Mouse (Mus musculus): Measurements from ENCODE around the gene Sik2.

The Sik2 gene

DNA sequence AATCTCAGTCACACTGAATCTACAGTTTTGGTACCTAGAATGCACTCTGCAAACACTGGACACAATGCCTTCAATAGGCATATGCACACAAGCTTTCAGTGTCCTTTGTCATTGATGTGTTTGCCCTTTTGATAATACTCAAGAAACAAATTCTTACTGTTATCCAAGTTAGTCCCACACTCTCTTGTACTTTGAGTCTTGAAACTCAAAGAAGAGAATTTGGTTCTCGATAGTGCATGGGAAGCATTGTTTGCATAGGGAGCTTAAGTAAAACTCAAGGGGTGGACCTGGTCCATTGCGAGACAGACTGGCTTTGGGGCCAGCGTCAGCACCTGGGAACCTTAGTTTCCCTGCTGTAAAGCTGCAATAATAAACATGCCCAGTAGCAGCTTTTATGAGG is 90.7 kb downstream of the Sik2 start:
- no peak for DNase-seq (ENCODE audit: low spot score)

DNA sequence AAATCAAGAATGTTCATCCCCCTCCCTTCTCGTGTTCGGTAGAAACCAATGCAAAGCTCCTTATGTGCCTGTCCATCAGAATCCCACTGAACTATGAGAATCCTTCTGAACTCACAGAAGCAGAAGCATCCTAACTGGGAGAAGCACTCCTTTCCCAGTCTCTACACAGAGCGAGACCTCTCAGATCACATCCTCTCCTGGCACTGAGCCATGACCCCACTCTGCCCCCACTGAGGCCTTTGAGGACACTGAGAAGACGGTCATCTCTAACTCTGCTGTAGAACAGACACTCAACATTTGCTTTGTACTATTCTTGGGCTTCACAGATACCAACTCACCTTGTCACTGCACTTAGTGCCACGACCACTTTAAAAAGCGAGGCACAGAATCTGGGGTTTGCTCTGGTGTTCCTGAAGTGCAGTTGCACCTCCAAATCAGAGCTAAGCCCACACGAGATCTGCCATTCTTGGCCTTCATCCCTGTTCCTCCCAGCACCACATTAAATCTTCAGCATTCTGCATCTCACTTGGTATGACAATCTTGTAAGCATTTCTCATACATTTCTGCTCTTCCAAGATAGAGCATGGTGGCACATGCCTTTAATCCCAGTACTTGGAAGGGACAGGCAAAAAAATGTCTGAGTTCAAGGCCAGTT is 96.9 kb downstream of the Sik2 start:
- no peak for DNase-seq (ENCODE audit: low spot score)

GRCm38 (mm10) chr9:50905321-50905720 is 103.6 kb downstream of the Sik2 start:
- no peak for DNase-seq (ENCODE audit: low spot score)

GRCm38 (mm10) chr9:50904196-50904847 is 104.6 kb downstream of the Sik2 start:
- no peak for DNase-seq (ENCODE audit: low spot score)

DNA sequence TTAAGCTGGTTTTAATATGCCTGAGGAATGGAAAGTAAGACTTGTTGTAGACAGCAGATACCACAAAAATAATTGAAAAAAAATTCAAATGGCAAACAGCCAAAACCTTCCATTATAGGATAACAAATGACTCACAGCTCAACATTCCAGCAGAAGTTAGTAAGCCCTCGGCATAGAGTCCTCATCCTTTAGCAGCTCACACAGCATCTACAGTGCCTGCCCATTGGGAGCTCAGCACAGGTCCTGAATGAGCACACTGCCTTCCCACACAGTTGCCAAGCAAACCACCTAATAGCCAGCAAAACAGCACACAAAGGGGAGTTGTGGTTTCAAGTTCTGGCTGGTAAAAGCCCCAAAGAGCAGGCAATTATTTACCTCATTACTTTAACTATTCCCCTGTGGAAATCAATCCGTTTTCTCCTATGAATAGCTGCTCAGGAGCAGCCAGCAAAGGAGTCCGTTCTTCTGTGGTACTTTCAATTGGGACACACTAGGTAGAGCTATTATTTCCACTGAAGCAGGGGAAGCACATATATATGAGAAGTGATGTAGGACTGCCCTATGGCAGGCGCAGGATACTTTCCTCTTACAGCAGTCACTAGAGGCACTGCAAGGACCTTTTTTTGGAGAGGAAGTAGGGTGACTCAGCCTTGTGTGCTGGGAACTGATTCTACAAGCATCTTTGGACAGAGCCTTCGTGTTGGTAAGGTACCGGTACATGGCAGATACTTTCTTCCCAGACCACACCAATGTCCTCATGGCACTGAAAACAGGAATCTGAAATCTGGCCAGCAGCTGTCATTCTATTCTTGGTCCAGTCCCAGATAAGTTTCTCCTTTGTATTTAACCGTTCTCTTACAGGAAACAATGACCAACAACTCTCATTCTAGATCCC is 108.6 kb downstream of the Sik2 start:
- no peak for DNase-seq (ENCODE audit: low spot score)

GRCm38 (mm10) chr9:50893665-50894064 is 115.2 kb downstream of the Sik2 start:
- DNase-seq (ENCODE audit: low spot score), result no peak

DNA sequence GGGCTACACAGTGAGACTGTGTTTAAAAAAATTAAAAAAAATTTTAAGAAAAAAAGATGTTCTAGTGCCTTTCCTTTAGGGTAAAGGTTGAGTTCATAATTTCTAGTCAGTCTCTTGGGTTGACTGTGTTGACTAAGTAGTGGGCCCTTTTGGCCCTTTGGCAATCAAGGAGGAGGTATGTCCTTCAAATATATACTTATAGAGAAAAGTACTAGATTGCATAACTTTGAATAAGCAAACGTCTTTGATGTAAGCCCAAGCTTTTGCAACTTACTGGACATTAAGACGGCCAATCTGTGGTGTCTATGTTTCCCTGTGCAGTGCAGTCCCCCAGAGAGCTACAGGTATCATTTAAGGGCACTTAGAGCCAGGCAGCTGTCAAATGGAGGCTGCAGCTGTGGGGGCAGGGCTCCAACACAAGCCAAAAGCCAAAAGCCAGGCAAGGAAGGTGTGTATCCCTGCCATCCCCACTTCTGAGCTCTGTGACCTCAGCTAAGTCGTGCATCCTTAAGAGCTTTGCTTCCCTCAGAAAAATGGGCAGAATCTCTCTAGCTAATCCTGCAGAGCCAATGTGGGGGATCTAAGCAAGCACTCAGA is 118.3 kb downstream of the Sik2 start:
- no peak for DNase-seq (ENCODE audit: low spot score)

- no peak for DNase-seq (ENCODE audit: low spot score)
Measured at GRCm38 (mm10) chr9:50889964-50890363, 118.9 kb downstream of the Sik2 start.

DNA sequence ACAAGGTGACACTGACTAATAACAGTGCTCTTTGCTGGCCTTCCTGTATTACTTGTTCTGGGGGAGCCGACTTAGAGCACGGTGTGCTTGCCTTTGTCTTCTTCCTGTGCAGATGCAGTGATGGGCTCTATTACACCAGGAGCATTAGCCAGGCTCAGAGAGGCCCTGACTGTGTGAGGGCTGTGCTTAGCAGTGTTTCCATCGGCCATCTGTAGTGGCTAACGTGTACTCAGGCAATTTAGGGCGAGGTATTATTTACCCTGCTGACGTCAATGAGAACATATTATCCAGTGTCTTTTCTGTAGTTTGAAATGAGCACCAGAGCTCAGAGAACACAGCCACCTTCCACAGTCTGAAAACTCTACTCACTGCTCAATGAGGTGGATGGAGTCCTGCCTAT is 119.7 kb downstream of the Sik2 start:
- DNase-seq (ENCODE audit: low spot score), result no peak

- peak; percentile 21 for DNase-seq (ENCODE audit: low spot score)
Measured at GRCm38 (mm10) chr9:50887351-50887750, 121.5 kb downstream of the Sik2 start.

DNA sequence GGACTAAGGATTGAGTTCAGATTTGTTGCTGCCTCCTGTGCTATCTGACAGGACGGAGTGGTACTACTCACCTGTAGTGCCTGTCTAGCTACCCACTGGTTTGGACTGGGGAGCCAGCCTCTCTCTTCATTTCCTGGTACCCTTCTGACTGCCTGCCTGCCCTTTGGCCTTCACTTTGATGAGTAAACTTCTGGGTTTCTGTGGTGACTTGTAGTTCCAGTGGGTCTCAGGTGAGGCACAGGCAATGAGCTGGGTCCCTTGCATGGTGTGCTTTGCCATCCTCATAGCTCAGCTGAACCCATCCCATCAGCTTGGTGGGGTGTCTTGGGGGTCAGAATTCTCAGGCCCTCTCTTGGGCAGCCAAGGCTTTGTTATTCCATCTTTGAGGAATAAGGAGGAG is 122.0 kb downstream of the Sik2 start:
- no peak for DNase-seq (ENCODE audit: low spot score)

DNA sequence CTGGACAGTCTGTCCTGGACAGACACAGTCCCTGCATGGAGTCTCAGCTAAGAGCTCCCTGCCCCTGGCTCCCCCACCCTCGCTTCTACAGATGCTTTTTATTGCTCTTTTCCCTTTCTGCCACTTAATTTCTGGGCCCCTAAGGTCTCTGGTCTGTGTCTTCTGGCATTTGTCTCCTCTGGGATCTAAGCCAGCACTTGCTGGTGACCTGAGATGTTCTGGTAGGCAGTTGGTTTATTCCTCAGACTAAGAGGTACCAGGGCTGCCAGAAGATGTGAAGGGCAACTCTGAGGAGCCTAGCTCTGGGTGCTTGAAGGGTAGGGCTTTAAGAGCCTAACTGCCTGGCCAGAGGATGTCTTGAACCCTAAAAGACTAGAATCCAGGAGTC is 123.3 kb downstream of the Sik2 start:
- no peak for DNase-seq (ENCODE audit: low spot score)

DNA sequence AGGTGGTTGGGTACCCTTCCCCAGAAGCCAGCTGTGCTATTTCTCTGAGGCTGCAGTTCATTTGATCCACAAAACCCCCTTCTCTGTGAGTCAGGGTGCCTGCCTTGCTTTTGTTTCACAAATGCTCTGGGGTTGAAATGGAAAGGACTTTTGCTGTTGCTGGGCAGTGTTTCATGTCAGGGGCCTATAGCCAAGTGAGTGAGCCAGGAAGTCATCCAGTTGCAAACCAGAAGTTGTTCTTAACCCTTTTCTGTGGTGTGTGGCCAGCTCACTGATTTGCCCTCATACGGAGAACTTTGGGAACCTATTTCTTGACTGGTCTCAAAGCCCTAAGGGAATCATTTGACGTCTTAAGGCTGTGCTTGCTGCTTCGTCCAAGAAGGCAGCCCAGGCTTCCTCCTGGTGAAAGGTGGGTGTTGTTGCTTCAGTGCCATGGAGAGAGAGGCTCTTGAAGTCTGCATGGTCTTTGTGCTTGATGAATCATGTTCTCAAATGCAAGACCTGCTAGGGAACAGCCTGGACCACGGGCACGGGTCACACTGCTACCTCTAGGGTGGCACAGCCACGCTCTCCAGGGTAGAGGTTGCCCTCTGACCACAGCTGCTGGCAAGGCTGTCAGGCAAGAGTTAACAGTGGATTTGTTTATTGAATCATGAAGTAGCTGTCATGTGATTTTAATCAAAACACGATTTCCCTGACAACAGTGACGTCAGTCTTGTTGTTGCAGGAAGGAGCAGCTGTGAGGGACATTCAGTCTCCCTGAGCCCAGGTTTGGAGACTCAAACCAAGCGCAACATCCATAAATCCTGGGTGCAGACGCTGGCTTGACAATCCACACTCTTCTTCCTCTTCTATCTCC is 123.9 kb downstream of the Sik2 start:
- no peak for DNase-seq (ENCODE audit: low spot score)

DNA sequence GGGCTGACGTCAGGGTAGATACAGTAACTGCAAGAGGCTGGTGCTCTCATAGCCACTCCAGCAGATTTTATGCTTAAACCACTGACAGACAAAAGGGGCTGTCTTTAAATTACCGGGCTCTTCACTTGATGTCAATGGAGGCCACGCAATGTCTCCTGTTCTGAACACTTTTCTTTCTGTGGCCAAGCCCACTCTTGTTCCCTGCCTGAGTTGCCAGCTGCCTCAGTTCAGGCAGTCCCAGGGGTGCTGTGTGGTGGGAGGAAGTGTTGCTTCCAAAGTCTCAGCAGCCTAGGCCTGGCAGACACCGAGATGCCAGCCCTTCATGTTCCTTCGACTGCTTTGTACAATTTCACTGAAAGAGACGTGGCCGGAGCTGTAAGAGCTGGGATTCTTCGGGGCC is 124.8 kb downstream of the Sik2 start:
- no peak for DNase-seq (ENCODE audit: low spot score)

GRCm38 (mm10) chr9:50882183-50882582 is 126.7 kb downstream of the Sik2 start:
- no peak for DNase-seq (ENCODE audit: low spot score)

DNA sequence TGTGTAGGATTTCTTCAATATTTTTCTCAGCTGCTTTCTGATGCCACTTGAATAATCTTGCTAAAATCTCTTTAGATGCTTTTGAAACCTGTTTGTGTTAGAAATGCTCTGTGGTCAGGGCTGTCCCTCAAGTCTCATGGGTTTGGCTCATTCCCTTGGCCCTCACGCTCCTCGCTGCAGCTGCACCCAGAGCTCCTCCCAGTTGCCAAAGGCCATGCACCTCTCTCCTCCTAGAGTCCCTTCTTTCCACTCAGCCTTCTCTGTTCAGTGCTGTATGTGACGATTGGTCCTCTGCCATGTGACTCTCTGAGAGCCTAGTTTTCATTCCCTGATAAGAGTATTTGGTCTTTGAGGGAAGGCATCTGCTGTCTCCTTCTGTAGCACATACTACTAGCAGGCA is 131.4 kb downstream of the Sik2 start:
- no peak for DNase-seq (ENCODE audit: low spot score)

DNA sequence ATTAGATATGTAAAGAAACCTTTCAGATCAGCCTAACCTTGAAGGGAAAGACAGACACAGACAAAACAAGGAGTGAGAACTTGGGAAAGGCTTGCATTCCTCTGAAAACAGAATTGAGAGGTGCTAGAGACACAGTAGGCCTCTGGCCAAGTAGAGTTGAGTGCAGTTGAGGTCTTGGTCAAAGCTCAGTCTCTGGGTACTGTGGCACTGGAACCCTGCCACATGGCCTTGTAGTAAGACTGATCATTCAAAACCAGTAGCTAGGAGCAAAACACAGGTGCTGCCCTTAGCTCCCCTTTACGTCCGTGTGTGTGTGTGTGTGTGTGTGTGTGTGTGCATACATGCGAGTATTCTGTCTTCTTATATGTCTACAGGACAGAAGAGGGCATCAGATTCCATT is 132.6 kb downstream of the Sik2 start:
- no peak for DNase-seq (ENCODE audit: low spot score)

GRCm38 (mm10) chr9:50875470-50875869 is 133.4 kb downstream of the Sik2 start:
- DNase-seq (ENCODE audit: low spot score), result no peak

DNA sequence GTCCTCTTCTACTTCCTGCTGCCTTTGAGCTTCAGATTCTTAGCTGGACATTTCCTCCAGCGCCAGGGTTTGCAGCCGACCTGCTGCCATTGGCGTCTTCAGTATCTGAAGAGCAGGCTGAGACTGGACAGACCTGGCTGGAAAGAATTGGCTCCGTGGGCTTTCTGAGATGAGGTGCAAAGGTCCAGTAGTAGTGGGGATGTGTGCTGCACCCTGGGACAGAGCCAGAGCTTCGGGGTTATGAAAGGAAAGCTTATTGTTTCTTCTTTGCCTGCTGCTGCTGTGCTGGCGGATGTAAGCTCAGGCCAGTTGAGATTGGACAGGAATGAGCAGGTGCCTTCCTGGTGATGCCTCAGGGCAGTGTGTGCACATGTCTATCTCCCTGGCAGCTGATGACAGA is 134.8 kb downstream of the Sik2 start:
- no peak for DNase-seq (ENCODE audit: low spot score)

DNA sequence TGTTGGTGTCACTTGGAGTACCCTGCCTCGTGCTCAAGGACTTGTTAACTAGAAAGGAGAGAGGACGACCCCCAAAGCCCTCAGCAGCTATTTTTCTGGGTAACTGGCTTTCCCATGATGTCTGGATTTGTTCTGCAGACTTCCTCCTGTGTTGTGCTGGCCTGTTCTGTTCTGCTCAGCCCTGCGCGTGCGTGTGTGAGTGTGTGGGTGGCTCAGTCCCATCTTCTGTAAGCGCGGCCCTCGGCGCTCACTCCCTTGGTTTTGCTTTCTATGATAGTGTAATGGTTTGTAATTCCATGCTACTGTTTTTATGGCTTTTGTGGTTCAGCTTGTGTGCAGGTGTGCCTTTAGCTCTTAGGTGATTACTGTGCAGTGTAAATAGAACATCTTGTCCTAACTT is 135.7 kb downstream of the Sik2 start:
- no peak for DNase-seq (ENCODE audit: low spot score)

DNA sequence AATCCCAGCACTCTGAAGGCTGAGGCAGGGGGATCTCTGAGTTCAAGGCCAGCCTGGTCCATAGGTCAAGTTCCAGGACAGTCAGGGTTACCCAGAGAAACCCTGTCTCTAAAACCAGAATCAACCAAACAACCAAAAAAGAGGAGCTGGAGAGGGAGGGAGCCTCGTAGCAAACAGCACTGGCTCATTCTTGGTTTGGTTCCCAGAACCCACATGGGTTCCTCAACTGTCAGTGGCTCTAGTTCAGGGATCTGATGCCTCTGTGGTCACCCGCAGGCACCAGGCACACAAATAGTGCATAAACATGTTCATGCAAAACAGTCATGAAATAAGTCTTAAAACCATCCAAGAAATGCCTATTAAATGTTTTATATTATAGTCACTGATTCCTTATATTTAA is 140.7 kb downstream of the Sik2 start:
- no peak for DNase-seq (ENCODE audit: low spot score)

DNA sequence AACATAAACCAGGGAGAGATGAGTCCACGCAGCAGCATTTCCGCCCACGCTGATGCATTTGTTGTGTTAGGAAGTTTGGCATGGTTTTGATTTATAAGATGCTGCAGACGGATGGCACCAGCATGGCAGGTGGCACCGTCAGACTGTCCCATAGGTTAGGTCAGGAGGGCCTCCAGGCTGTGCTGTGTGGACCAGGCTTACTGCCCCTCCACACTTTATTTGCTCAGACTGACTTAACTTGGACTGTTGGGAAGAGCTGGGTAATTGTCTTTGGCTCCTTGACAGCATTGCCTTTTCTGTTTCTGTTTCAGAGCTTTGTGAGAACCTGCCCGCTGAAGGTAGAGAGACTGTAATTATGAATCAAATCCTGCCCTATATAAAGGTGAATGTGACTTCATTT is 141.9 kb downstream of the Sik2 start:
- DNase-seq (ENCODE audit: low spot score), result no peak

Measured in embryo, embryonic 10 days (tissue).